Mouse (Mus musculus) liver, postnatal 0 days (tissue): ENCODE measurements around the gene Naip6.
"Not testable (repeated sequence)": the region's sequence is repeated elsewhere in the genome, so short reads cannot be mapped to it uniquely, and the experiment has no call there.

ENCODE experiments used
- CTCF ChIP-seq: sonication (generic); IDR thresholded peaks from 2 replicates; pipeline ENCODE4 v1.5.1; 2016; ENCODE audit warnings: antibody characterized with exemption, low read depth
- EP300 ChIP-seq: IDR thresholded peaks from 2 replicates; pipeline ENCODE4 v1.6.1; 2016; ENCODE audit warnings: antibody characterized with exemption, low read depth, mild to moderate bottlenecking

GRCm38 (mm10) chr13:100256996-100257395, 60.5 kb downstream of the Naip6 start:
- not testable (repeated sequence) for TF ChIP-seq CTCF, EP300
